Mouse (Mus musculus) embryonic stem cell, embryonic (primary cell): ENCODE measurements around the gene Slc34a3.

ENCODE experiments used
- CTCF ChIA-PET, 4 experiments: fragments of 300-600 bp in 2 of 4; fragments of 350-600 bp in 2 of 4; sonication (Branson Sonifier 250); formaldehyde crosslinking; loops; one replicate each; lab custom pipeline; 2022; ENCODE audit warnings: inconsistent platforms in 2 of 4; lab: Charles Lee
- POLR2A ChIA-PET, 4 experiments: fragments of 300-600 bp in 2 of 4; fragments of 350-600 bp in 2 of 4; sonication (Branson Sonifier 250); formaldehyde crosslinking; loops; one replicate each; lab custom pipeline; 2022; ENCODE audit warnings: antibody characterized with exemption in 4 of 4, inconsistent platforms in 1 of 4; lab: Charles Lee

Slc34a3 gene

GRCm38 (mm10) chr2:25234050-25234449, at the start of gene Slc34a3:
Gene Slc34a3 (minus strand): TSS chr2:25234364.
- ChIA-PET CTCF (no interaction called here), POLR2A (interaction anchor here in 3 of 4 experiments (0.7 to 75.9 kb wide), 7 partner anchors 5 to 40 kb away, joined by 3 to 2347 read pairs (median 1600); partner anchors contain the start of genes Tubb4b (in 3 of the 3), AL732309.1 (in 2 of the 3), Anapc2 (in 2 of the 3) and Cysrt1 (in 2 of the 3))

GRCm38 (mm10) chr2:25278928-25279882, 45.0 kb upstream of the Slc34a3 start:
- POLR2A ChIA-PET: interaction anchor here in 3 of 4 experiments (0.6 to 3.7 kb wide), 25 partner anchors 10 to 1357 kb away, joined by 3 to 21 read pairs (median 3); partner anchors contain the start of genes Lrrc26 (in 2 of the 3), Tprn (in 2 of the 3), Arrdc1 (in 1 of the 3) and Sapcd2 (in 1 of the 3)
- CTCF ChIA-PET: interaction anchor here (0.5 to 3.5 kb wide), 98 partner anchors 8 to 1131 kb away, joined by 3 to 28 read pairs (median 4); partner anchors contain the start of genes Tmem203 (in 3 of the 4), AL732309.1 (in 2 of the 4), Entpd2 (in 2 of the 4) and Tmem210 (in 2 of the 4)

GRCm38 (mm10) chr2:25273010-25273409, 38.8 kb upstream of the Slc34a3 start:
- ChIA-PET CTCF (interaction anchor here in 3 of 4 experiments (0.5 to 2.5 kb wide), 13 partner anchors 8 to 129 kb away, joined by 3 to 11 read pairs (median 4); partner anchors contain the start of genes Nrarp (in 1 of the 3) and Tmem203 (in 1 of the 3)), POLR2A (interaction anchor here (0.6 to 75.9 kb wide), 38 partner anchors 9 to 353 kb away, joined by 3 to 2347 read pairs (median 4); partner anchors contain the start of genes Tprn (in 4 of the 4), Tubb4b (in 3 of the 4), Fam166a (in 2 of the 4) and Lrrc26 (in 2 of the 4))

- POLR2A ChIA-PET: interaction anchor here (0.6 to 75.9 kb wide), 63 partner anchors 9 to 353 kb away, joined by 3 to 2347 read pairs (median 4); partner anchors contain the start of genes Tprn (in 4 of the 4), Lrrc26 (in 3 of the 4), Man1b1 (in 3 of the 4) and Tubb4b (in 3 of the 4)
- CTCF ChIA-PET: interaction anchor here (0.7 to 2.5 kb wide), 24 partner anchors 9 to 274 kb away, joined by 3 to 11 read pairs (median 3); partner anchors contain the start of genes Nrarp (in 1 of the 4) and Traf2 (in 1 of the 4)
These were observed 38.4 kb upstream of the Slc34a3 start for GRCm38 (mm10) chr2:25272515-25272914.

- ChIA-PET CTCF (interaction anchor here (0.6 to 2.5 kb wide), 32 partner anchors 9 to 806 kb away, joined by 3 to 11 read pairs (median 3); partner anchors contain the start of genes Nrarp (in 1 of the 4), Tprn (in 1 of the 4) and Traf2 (in 1 of the 4)), POLR2A (interaction anchor here (0.6 to 75.9 kb wide), 77 partner anchors 9 to 1174 kb away, joined by 3 to 2347 read pairs (median 4); partner anchors contain the start of genes Tprn (in 4 of the 4), Lrrc26 (in 3 of the 4), Man1b1 (in 3 of the 4) and Tubb4b (in 3 of the 4))
These were observed 37.8 kb upstream of the Slc34a3 start, which contains the start of the genes Ssna1 and Anapc2 for GRCm38 (mm10) chr2:25271827-25272511. Gene Ssna1 (minus strand): TSS chr2:25272438. Gene Anapc2 (plus strand): TSS chr2:25272478.

- POLR2A ChIA-PET: interaction anchor here in 3 of 4 experiments (0.6 to 75.9 kb wide), 24 partner anchors 11 to 292 kb away, joined by 3 to 2347 read pairs (median 4); partner anchors contain the start of genes Tubb4b (in 3 of the 3), Fam166a (in 2 of the 3), Nelfb (in 2 of the 3) and Rnf224 (in 2 of the 3)
- CTCF ChIA-PET: interaction anchor here in 3 of 4 experiments (0.5 to 5.0 kb wide), 6 partner anchors 11 to 134 kb away, joined by 3 to 16 read pairs (median 3); no protein-coding TSS in a partner anchor
These were observed 33.7 kb upstream of the Slc34a3 start for GRCm38 (mm10) chr2:25267746-25268309.

- ChIA-PET CTCF (interaction anchor here in 3 of 4 experiments (0.5 to 5.0 kb wide), 5 partner anchors 12 to 314 kb away, joined by 3 to 16 read pairs (median 3); partner anchors contain the start of gene Ajm1 (in 1 of the 3)), POLR2A (interaction anchor here in 3 of 4 experiments (0.6 to 75.9 kb wide), 27 partner anchors 11 to 318 kb away, joined by 3 to 2347 read pairs (median 4); partner anchors contain the start of genes Tor4a (in 3 of the 3), Tubb4b (in 3 of the 3), Fam166a (in 2 of the 3) and Nelfb (in 2 of the 3))
These were observed 33.1 kb upstream of the Slc34a3 start for GRCm38 (mm10) chr2:25267241-25267640.

GRCm38 (mm10) chr2:25266720-25267119, 32.6 kb upstream of the Slc34a3 start:
- CTCF ChIA-PET: interaction anchor here in 2 of 4 experiments (1.4 to 5.0 kb wide), 3 partner anchors 13 to 314 kb away, joined by 3 to 16 read pairs (median 4); partner anchors contain the start of gene Ajm1 (in 1 of the 2)
- POLR2A ChIA-PET: interaction anchor here (0.5 to 75.9 kb wide), 30 partner anchors 11 to 1404 kb away, joined by 3 to 2347 read pairs (median 4); partner anchors contain the start of genes Tor4a (in 3 of the 4), Tubb4b (in 3 of the 4), Fam166a (in 2 of the 4) and Nelfb (in 2 of the 4)

GRCm38 (mm10) chr2:25265897-25266656, 31.9 kb upstream of the Slc34a3 start:
- ChIA-PET CTCF (interaction anchor here (0.6 to 5.0 kb wide), 8 partner anchors 13 to 315 kb away, joined by 3 to 16 read pairs (median 4); partner anchors contain the start of gene Ajm1 (in 1 of the 4)), POLR2A (interaction anchor here (0.5 to 75.9 kb wide), 29 partner anchors 10 to 1403 kb away, joined by 3 to 2347 read pairs (median 4); partner anchors contain the start of genes Cysrt1 (in 2 of the 4), Fam166a (in 2 of the 4), Nelfb (in 2 of the 4) and Rnf208 (in 2 of the 4))

GRCm38 (mm10) chr2:25264851-25265250, 30.7 kb upstream of the Slc34a3 start:
- CTCF ChIA-PET: interaction anchor here in 2 of 4 experiments (0.6 to 1.0 kb wide), 4 partner anchors 14 to 68 kb away, joined by 3 to 12 read pairs (median 4); no protein-coding TSS in a partner anchor
- POLR2A ChIA-PET: interaction anchor here in 3 of 4 experiments (0.7 to 75.9 kb wide), 11 partner anchors 9 to 98 kb away, joined by 3 to 2347 read pairs (median 3); partner anchors contain the start of genes Cysrt1 (in 2 of the 3), Fam166a (in 2 of the 3), Nelfb (in 2 of the 3) and Rnf208 (in 2 of the 3)

- CTCF ChIA-PET: no interaction called here
- POLR2A ChIA-PET: interaction anchor here in 3 of 4 experiments (0.9 to 75.9 kb wide), 6 partner anchors 8 to 68 kb away, joined by 3 to 2347 read pairs (median 12); partner anchors contain the start of genes Fam166a (in 2 of the 3), Nelfb (in 2 of the 3), Rnf224 (in 2 of the 3) and Slc34a3 (in 2 of the 3)
These were observed 30.1 kb upstream of the Slc34a3 start for GRCm38 (mm10) chr2:25264286-25264660.

- ChIA-PET CTCF (interaction anchor here in 2 of 4 experiments (1.1 to 1.9 kb wide), 3 partner anchors 8 to 83 kb away, joined by 3 to 10 read pairs (median 9); partner anchors contain the start of genes Anapc2 (in 1 of the 2), Nrarp (in 1 of the 2) and Ssna1 (in 1 of the 2)), POLR2A (interaction anchor here in 3 of 4 experiments (1.2 to 75.9 kb wide), 13 partner anchors 8 to 294 kb away, joined by 3 to 2347 read pairs (median 7); partner anchors contain the start of genes Anapc2 (in 2 of the 3), Fam166a (in 2 of the 3), Nelfb (in 2 of the 3) and Rnf224 (in 2 of the 3))
These were observed 29.6 kb upstream of the Slc34a3 start for GRCm38 (mm10) chr2:25263623-25264285.

- POLR2A ChIA-PET: interaction anchor here (0.7 to 75.9 kb wide), 52 partner anchors 9 to 885 kb away, joined by 3 to 2347 read pairs (median 4); partner anchors contain the start of genes Anapc2 (in 4 of the 4), Ssna1 (in 4 of the 4), Nrarp (in 3 of the 4) and Cysrt1 (in 2 of the 4)
- CTCF ChIA-PET: interaction anchor here in 3 of 4 experiments (0.7 to 1.9 kb wide), 18 partner anchors 9 to 328 kb away, joined by 3 to 10 read pairs (median 4); partner anchors contain the start of genes Abca2 (in 1 of the 3), Anapc2 (in 1 of the 3), Arrdc1 (in 1 of the 3) and Lrrc26 (in 1 of the 3)
These were observed 28.8 kb upstream of the Slc34a3 start for GRCm38 (mm10) chr2:25262795-25263622.
